Mouse (Mus musculus): Measurements from ENCODE around the gene Arhgap45. TPM values are rescaled to one million over a fixed set of nuclear protein-coding genes. Genes with fewer than 3 reads are reported as not detected.

Gene Arhgap45
- total RNA-seq, 2 experiments from 2014 or later = 4.5 to 5.4 TPM

Other genes starting within 250 kb of the Arhgap45 start
- gene Rnf126, start 249.7 kb upstream of the Arhgap45 start, total RNA-seq (2021) = 10 to 100 TPM; 53.0 to 55.2 TPM
- 10 to 100 TPM; 11.3 to 22.9 TPM for gene Fstl3, start 239.4 kb upstream of the Arhgap45 start, total RNA-seq (2021)
- gene Prss57, start 225.7 kb upstream of the Arhgap45 start, total RNA-seq (2021) = not detected
- 10 to 100 TPM; 75.4 to 93.7 TPM for gene Palm, start 223.1 kb upstream of the Arhgap45 start, total RNA-seq (2021)
- under 1 TPM in 1 of 2 experiments, not detected in 1; 0.43 TPM for gene Misp, start 195.7 kb upstream of the Arhgap45 start, total RNA-seq (2021)
- gene Ptbp1, start 162.2 kb upstream of the Arhgap45 start, total RNA-seq (2021) = 100 to 1,000 TPM; 257 to 299 TPM
- gene Prtn3, start 142.2 kb upstream of the Arhgap45 start, total RNA-seq (2021) = under 1 TPM; 0.50 to 0.56 TPM
- under 1 TPM; 0.16 to 0.50 TPM for gene Plppr3, start 142.0 kb upstream of the Arhgap45 start, total RNA-seq (2021)
- gene Elane, start 130.4 kb upstream of the Arhgap45 start, total RNA-seq (2021) = under 1 TPM; 0.30 to 0.33 TPM
- 1,000 to 10,000 TPM; 1,484 to 1,596 TPM for gene Cfd, start 125.8 kb upstream of the Arhgap45 start, total RNA-seq (2021)
- gene Med16, start 107.7 kb upstream of the Arhgap45 start, total RNA-seq (2021) = 10 to 100 TPM; 39.7 to 50.6 TPM
- not detected for gene Gm26602, start 105.8 kb upstream of the Arhgap45 start, total RNA-seq (2021)
- gene Kiss1r, start 99.7 kb upstream of the Arhgap45 start, total RNA-seq (2021) = 1 to 10 TPM; 1.2 to 1.3 TPM
- 100 to 1,000 TPM; 104 to 118 TPM for gene R3hdm4, start 95.4 kb upstream of the Arhgap45 start, total RNA-seq (2021)
- gene Arid3a, start 89.6 kb upstream of the Arhgap45 start, total RNA-seq (2021) = 1 to 10 TPM; 3.0 to 4.1 TPM
- 10 to 100 TPM; 37.8 to 48.9 TPM for gene Wdr18, start 56.5 kb upstream of the Arhgap45 start, total RNA-seq (2021)
- not detected for gene Grin3b, start 45.9 kb upstream of the Arhgap45 start, total RNA-seq (2021)
- 100 to 1,000 TPM; 144 to 146 TPM for gene Tmem259, start 32.3 kb upstream of the Arhgap45 start, total RNA-seq (2021)
- gene Cnn2, start 28.1 kb upstream of the Arhgap45 start, total RNA-seq (2021) = 10 to 100 TPM; 30.2 to 42.9 TPM
- 10 to 100 TPM; 20.2 to 20.3 TPM for gene Abca7, start 20.2 kb upstream of the Arhgap45 start, total RNA-seq (2021)
- gene Polr2e, start 23.1 kb downstream of the Arhgap45 start, total RNA-seq (2021) = 100 to 1,000 TPM in 1 of 2 experiments, 10 to 100 TPM in 1; 92.8 to 108 TPM
- 1,000 to 10,000 TPM; 1,198 to 1,301 TPM for gene Gpx4, start 30.5 kb downstream of the Arhgap45 start, total RNA-seq (2021)
- gene Sbno2, start 88.9 kb downstream of the Arhgap45 start, total RNA-seq (2021) = 10 to 100 TPM; 49.3 to 51.3 TPM
- gene Stk11, start 99.2 kb downstream of the Arhgap45 start, total RNA-seq (2021) = 100 to 1,000 TPM; 146 to 149 TPM
- 100 to 1,000 TPM; 561 to 735 TPM for gene Atp5d, start 122.0 kb downstream of the Arhgap45 start, total RNA-seq (2021)
- gene Cbarp, start 124.2 kb downstream of the Arhgap45 start, total RNA-seq (2021) = 100 to 1,000 TPM in 1 of 2 experiments, 10 to 100 TPM in 1; 57.5 to 205 TPM
- gene Midn, start 131.6 kb downstream of the Arhgap45 start, total RNA-seq (2021) = 100 to 1,000 TPM; 104 to 188 TPM
- gene Cirbp, start 149.3 kb downstream of the Arhgap45 start, total RNA-seq (2021) = 100 to 1,000 TPM in 1 of 2 experiments, 10 to 100 TPM in 1; 35.0 to 104 TPM
- 10 to 100 TPM; 16.8 to 19.1 TPM for gene 1600002K03Rik, start 156.3 kb downstream of the Arhgap45 start, total RNA-seq (2021)
- 1 to 10 TPM; 2.4 to 3.2 TPM for gene Efna2, start 162.8 kb downstream of the Arhgap45 start, total RNA-seq (2021)
- 10 to 100 TPM; 20.4 to 21.2 TPM for gene Mum1, start 209.8 kb downstream of the Arhgap45 start, total RNA-seq (2021)
- gene Ndufs7, start 232.5 kb downstream of the Arhgap45 start, total RNA-seq (2021) = 100 to 1,000 TPM; 266 to 279 TPM
- 100 to 1,000 TPM; 195 to 311 TPM for gene Gamt, start 244.4 kb downstream of the Arhgap45 start, total RNA-seq (2021)
- 10 to 100 TPM; 82.1 to 90.4 TPM for gene Dazap1, start 244.8 kb downstream of the Arhgap45 start, total RNA-seq (2021)